Mouse (Mus musculus) testis, adult 2 months (tissue): ENCODE measurements at regions not wholly inside any gene's neighbourhood (a gene's known extent, or its start where the extent isn't known, plus 50 kb on each side); places are given as distances from the start of the nearest gene placed in this dataset.

Experiments used
- CTCF ChIP-seq: fragments of 200-500 bp; IDR thresholded peaks from 2 replicates; pipeline ENCODE4 v1.5.1; 2012; ENCODE audit warnings: low read depth, mild to moderate bottlenecking, inconsistent platforms, low read length, moderate library complexity; ENCODE audit not compliant: control insufficient read depth, insufficient read depth, insufficient replicate concordance
- POLR2A ChIP-seq: fragments of 200-500 bp; IDR thresholded peaks from 2 replicates; pipeline ENCODE4 v1.6.1; 2012; ENCODE audit warnings: low read depth, mild to moderate bottlenecking, inconsistent platforms, low read length, moderate library complexity; ENCODE audit not compliant: control insufficient read depth

DNA sequence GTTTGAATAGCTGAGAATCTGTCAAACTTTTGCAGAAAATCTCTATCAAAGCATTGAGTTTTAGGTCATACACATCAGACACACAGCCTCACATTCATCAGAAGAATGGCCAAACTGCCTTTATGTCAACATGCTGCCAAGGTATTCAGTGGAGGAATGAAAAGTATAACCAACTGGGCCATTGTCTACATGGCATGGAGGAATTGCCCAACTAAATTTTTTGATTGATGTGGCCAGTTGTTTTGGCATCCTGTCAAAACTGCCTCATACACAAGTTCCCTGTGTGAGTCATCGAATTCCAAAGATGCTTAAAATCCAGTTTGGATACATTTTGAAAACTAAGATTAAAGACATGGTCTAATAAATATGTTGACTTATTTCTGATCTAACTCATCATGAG, 904.7 kb upstream of the Zeb2 start:
- no peak for TF ChIP-seq CTCF
- TF ChIP-seq POLR2A = no peak
